Mouse (Mus musculus) erythroblast, embryonic 14.5 days (primary cell): ENCODE measurements around the gene Synj1.

Experiments
- GATA1 ChIP-seq: IDR thresholded peaks from 2 replicates; pipeline ENCODE4 v1.6.1; 2012; ENCODE audit warnings: low read length, inconsistent platforms, mixed read lengths
- TAL1 ChIP-seq: IDR thresholded peaks from 3 replicates; pipeline ENCODE4 v1.6.1; 2012; ENCODE audit warnings: low read length, inconsistent platforms, mixed read lengths

DNA sequence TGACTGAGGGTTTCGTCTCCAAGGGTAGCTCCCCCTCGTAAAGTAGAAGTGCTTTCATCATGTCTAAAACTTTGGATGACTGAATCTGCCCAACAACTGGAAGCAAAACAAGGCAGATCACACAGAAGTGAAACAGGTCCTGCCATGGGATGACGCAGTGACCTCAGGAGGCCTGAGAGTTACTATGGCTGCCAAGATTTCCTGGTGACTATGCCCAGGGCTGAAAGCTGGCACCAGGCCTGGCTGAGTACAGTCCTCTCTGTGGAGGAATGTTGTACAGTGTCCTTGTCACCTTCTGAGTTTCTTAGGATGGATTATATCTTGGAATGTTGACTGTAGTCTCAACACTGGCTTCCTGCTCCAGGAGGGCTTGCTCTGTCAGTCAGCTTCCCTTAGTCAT lies 113.5 kb downstream of the Synj1 start:
- TF ChIP-seq GATA1 (no peak), TAL1 (no peak)
